Mouse (Mus musculus) MEL (cell line): ENCODE measurements around the gene Ggt5.
A peak's percentile ranks its signal among the peaks of the same experiment; 100 is the strongest.

Experiments
- CTCF ChIP-seq, 3 experiments: IDR thresholded peaks in 2 of 3; conservative IDR thresholded peaks in 1 of 3; 2 replicates each; pipeline ENCODE4 v1.5.1; 2011 to 2012; ENCODE audit warnings: low read length in 3 of 3, low read depth in 2 of 3, mild to moderate bottlenecking in 2 of 3, improper control_type of control experiment in 1 of 3, inconsistent platforms in 1 of 3, mixed read lengths in 1 of 3, moderate library complexity in 1 of 3; ENCODE audit not compliant: control insufficient read depth in 1 of 3, insufficient read depth in 1 of 3, poor library complexity in 1 of 3, severe bottlenecking in 1 of 3
- E2F4 ChIP-seq: IDR thresholded peaks from 2 replicates; pipeline ENCODE4 v1.6.1; 2011; ENCODE audit warnings: low read depth, low read length, improper control_type of control experiment, borderline replicate concordance
- ELF1 ChIP-seq: IDR thresholded peaks from 2 replicates; pipeline ENCODE4 v1.6.1; 2014; ENCODE audit warnings: low read depth, mild to moderate bottlenecking, inconsistent platforms, low read length, improper control_type of control experiment, moderate library complexity
- GABPA ChIP-seq: IDR thresholded peaks from 2 replicates; pipeline ENCODE4 v1.6.1; 2012; ENCODE audit warnings: low read depth, mild to moderate bottlenecking, inconsistent platforms, low read length, improper control_type of control experiment, moderate library complexity
- GATA1 ChIP-seq: IDR thresholded peaks from 2 replicates; pipeline ENCODE4 v1.6.1; 2011; ENCODE audit warnings: low read depth, low read length, improper control_type of control experiment
- MAX ChIP-seq: IDR thresholded peaks from 2 replicates; pipeline ENCODE4 v1.6.1; 2011; ENCODE audit warnings: low read length, improper control_type of control experiment
- POLR2A ChIP-seq, 2 experiments: IDR thresholded peaks; 2 replicates each; pipeline ENCODE4 v1.6.1; 2011 to 2012; ENCODE audit warnings: low read length in 2 of 2, mild to moderate bottlenecking in 2 of 2, control low read depth in 1 of 2, improper control_type of control experiment in 1 of 2, low read depth in 1 of 2, moderate library complexity in 1 of 2; ENCODE audit not compliant: control insufficient read depth in 1 of 2, insufficient read depth in 1 of 2, poor library complexity in 1 of 2
- POLR2AphosphoS5 ChIP-seq: IDR thresholded peaks from 2 replicates; pipeline ENCODE4 v1.6.1; 2012; ENCODE audit warnings: low read depth, borderline replicate concordance, mild to moderate bottlenecking, inconsistent platforms, low read length, moderate library complexity, mixed read lengths
- TAL1 ChIP-seq: IDR thresholded peaks from 2 replicates; pipeline ENCODE4 v1.6.1; 2012; ENCODE audit warnings: mild to moderate bottlenecking, inconsistent platforms, low read length, moderate library complexity, mixed read lengths
- TCF12 ChIP-seq: IDR thresholded peaks from 2 replicates; pipeline ENCODE4 v1.6.1; 2014; ENCODE audit warnings: low read depth, mild to moderate bottlenecking, inconsistent platforms, low read length, improper control_type of control experiment, moderate library complexity
- ZNF384 ChIP-seq: IDR thresholded peaks from 2 replicates; pipeline ENCODE4 v1.6.1; 2012; ENCODE audit warnings: low read depth, mild to moderate bottlenecking, inconsistent platforms, low read length, improper control_type of control experiment

DNA sequence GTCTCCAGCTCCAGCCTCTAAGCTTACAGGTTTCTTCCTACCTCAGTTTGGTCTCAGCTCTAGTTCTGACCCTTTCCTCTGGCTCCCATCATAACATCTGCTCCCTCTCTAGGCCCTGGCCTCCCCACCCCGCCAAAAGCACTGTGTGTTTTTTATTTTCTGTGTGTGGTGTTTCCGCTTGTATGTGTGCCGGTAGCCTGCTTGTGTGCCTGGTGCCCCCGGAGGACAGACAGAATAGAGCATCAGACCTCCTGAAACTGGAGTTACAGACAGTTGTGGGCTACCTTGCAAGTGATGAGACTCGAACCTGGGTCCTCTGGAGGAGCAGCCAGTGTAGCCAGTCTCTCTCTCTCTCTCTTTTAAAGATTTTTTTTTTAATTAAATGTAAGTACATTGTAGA lies 22.8 kb upstream of the Ggt5 start:
- TF ChIP-seq ZNF384 = no peak
- TF ChIP-seq GABPA = no peak
- TF ChIP-seq POLR2A (IDR thresholded peaks at IDR 0.05; ENCODE audit: control insufficient read depth in 1 of 2, insufficient read depth in 1 of 2, low read depth in 1 of 2, low read length in 2 of 2, poor library complexity in 1 of 2) = no peak
- TF ChIP-seq CTCF (IDR thresholded peaks at IDR 0.05 in 2 of 3, conservative IDR thresholded peaks at IDR 0.05 in 1 of 3; ENCODE audit: control insufficient read depth in 1 of 3, insufficient read depth in 1 of 3, low read depth in 2 of 3, low read length in 3 of 3, poor library complexity in 1 of 3, severe bottlenecking in 1 of 3) = peak in 2 of 3 experiments; percentile 8 to 22; a peak in 2 of 6 replicates
- TF ChIP-seq E2F4 = no peak
- TF ChIP-seq ELF1 = no peak
- no peak for TF ChIP-seq MAX
- TF ChIP-seq POLR2AphosphoS5 = no peak
- TF ChIP-seq TAL1 = no peak
- TF ChIP-seq TCF12 = no peak
- TF ChIP-seq GATA1 = no peak
